Mouse (Mus musculus) heart, adult 2 months (tissue): ENCODE measurements around the gene Ccnt2. TPM values are rescaled to one million over a fixed set of nuclear protein-coding genes. Genes with fewer than 3 reads are reported as not detected.

Source experiments
- DNase-seq, 2 experiments: peaks; one replicate each; pipeline ENCODE4 v3.0.0; 2021
- H3K27ac ChIP-seq: fragments of 200-600 bp; 2 replicates; pipeline ENCODE4 v1.8.1; 2022
- H3K27me3 ChIP-seq: fragments of 200-500 bp; 2 replicates; pipeline ENCODE4 v1.6.1; 2012; ENCODE audit warnings: mild to moderate bottlenecking, low read length, inconsistent platforms, mixed read lengths; ENCODE audit not compliant: control insufficient read depth, insufficient read depth
- H3K36me3 ChIP-seq: fragments of 200-500 bp; 2 replicates; pipeline ENCODE4 v1.6.1; 2012; ENCODE audit warnings: low read length, inconsistent platforms; ENCODE audit not compliant: control insufficient read depth, insufficient read depth
- H3K4me1 ChIP-seq: fragments of 200-500 bp; 2 replicates; pipeline ENCODE4 v1.6.1; 2011; ENCODE audit warnings: low read length; ENCODE audit not compliant: control insufficient read depth, insufficient read depth
- H3K4me3 ChIP-seq: fragments of 200-600 bp; 2 replicates; pipeline ENCODE4 v1.8.1; 2022
- H3K79me2 ChIP-seq: fragments of 200-500 bp; replicated peaks from 2 replicates; pipeline ENCODE4 v1.6.1; 2012; ENCODE audit warnings: mild to moderate bottlenecking, inconsistent platforms, low read length, moderate library complexity, mixed read lengths; ENCODE audit not compliant: control insufficient read depth, insufficient read depth
- H3K9ac ChIP-seq: fragments of 200-500 bp; 2 replicates; pipeline ENCODE4 v1.6.1; 2012; ENCODE audit warnings: low read depth, mild to moderate bottlenecking, control low read depth, inconsistent platforms, low read length, mixed read lengths
- CTCF ChIP-seq: fragments of 200-600 bp; IDR thresholded peaks from 2 replicates; pipeline ENCODE4 v1.8.1; 2022; ENCODE audit warnings: antibody characterized with exemption, mild to moderate bottlenecking, moderate library complexity
- EP300 ChIP-seq: fragments of 200-500 bp; IDR thresholded peaks from 2 replicates; pipeline ENCODE4 v1.6.1; 2011; ENCODE audit warnings: low read depth, low read length, control low read depth; ENCODE audit not compliant: insufficient read depth
- POLR2A ChIP-seq: fragments of 200-500 bp; IDR thresholded peaks from 2 replicates; pipeline ENCODE4 v1.6.1; 2011; ENCODE audit warnings: mild to moderate bottlenecking, low read depth, low read length, control low read depth; ENCODE audit not compliant: insufficient read depth
- WGBS: fragments of 180-500 bp; shearing (Covaris S2); methylation state at CpG from one replicate; pipeline ENCODE4 v1.1.7; 2018; 5-methylcytosine and 5-hydroxymethylcytosine counted together
- intact Hi-C: fragments of 180-260 bp; cut with DNase I; formaldehyde crosslinking; loops from one replicate; pipeline ENCODE4 v1.15.1; 2025
- polyA plus RNA-seq: library from polyadenylated mRNA; depleted of rRNA; stranded (reverse); fragments of >200 nt; gene quantifications from 2 replicates; pipeline ENCODE4 v1.2.3, GENCODE M21; 2012
- total RNA-seq, 2 experiments: library from RNA; stranded (reverse); gene quantifications; 2 replicates each; pipeline ENCODE4 v1.2.3; 2021

Gene Ccnt2
- total and polyA plus RNA-seq, 3 experiments, result 17.2 to 21.6 (median 20.6) TPM

- TF ChIP-seq POLR2A (no peak), CTCF (no peak), EP300 (no peak)
- Histone ChIP-seq H3K27ac (peak overlapping the region; percentile 83), H3K27me3 (no peaks in the 10 kb centered on the region), H3K4me3 (peak overlapping the region; percentile 98), H3K9ac (peak overlapping the region; percentile 73), H3K79me2 (peaks cover 2% of the 10 kb centered on the region; the same call in 1 of the 2 replicates), H3K36me3 (peaks cover 14% of the 10 kb centered on the region), H3K4me1 (peaks cover 3% of the 10 kb centered on the region)
- whole genome bisulfite sequencing, result under 1% methylated on average over 14 of the region's 14 CpGs
- DNase-seq, result no peak
- intact Hi-C loops, result loop anchor here (5.0 to 10.0 kb wide), 3 partner anchors 94 to 568 kb away; partner anchors contain the start of genes Mgat5, R3hdm1, Rab3gap1 and Zranb3
These were observed 664 bp upstream of the Ccnt2 start for GRCm38 (mm10) chr1:127773198-127773802.

- peaks cover 20% of the 10 kb centered on the region for H3K36me3 ChIP-seq
- intact Hi-C loops, result loop anchor here (5.0 to 10.0 kb wide), 3 partner anchors 93 to 570 kb away; partner anchors contain the start of genes Mgat5, R3hdm1, Rab3gap1 and Zranb3
These were observed 527 bp downstream of the Ccnt2 start for GRCm38 (mm10) chr1:127774501-127774880.

GRCm38 (mm10) chr1:127775206-127775720 lies 1.3 kb downstream of the Ccnt2 start:
- TF ChIP-seq POLR2A (no peak), CTCF (no peak), EP300 (no peak)
- H3K27ac ChIP-seq, result peak overlapping the region; percentile 98

More at GRCm38 (mm10) chr1:127774501-127774880, 527 bp downstream of the Ccnt2 start:
- TF ChIP-seq CTCF (no peak), EP300 (no peak), POLR2A (no peak)
- Histone ChIP-seq H3K9ac (peak overlapping the region; percentile 73), H3K27me3 (no peaks in the 10 kb centered on the region), H3K27ac (peak overlapping the region; percentile 98), H3K79me2 (peaks cover 2% of the 10 kb centered on the region; the same call in 1 of the 2 replicates), H3K4me1 (peaks cover 3% of the 10 kb centered on the region), H3K4me3 (peak overlapping the region; percentile 98)
- DNase-seq, result no peak
- WGBS, result 1% methylated on average over 31 of the region's 31 CpGs

GRCm38 (mm10) chr1:127776246-127776645 lies 2.3 kb downstream of the Ccnt2 start:
- no peak overlapping the region for H3K9ac ChIP-seq
- 22% methylated on average over 6 of the region's 6 CpGs for WGBS
- intact Hi-C loops, result loop anchor here (5.0 to 10.0 kb wide), 2 partner anchors 466 to 571 kb away; partner anchors contain the start of genes Mgat5 and Ubxn4
- H3K36me3 ChIP-seq, result peaks cover 34% of the 10 kb centered on the region
- no peaks in the 10 kb centered on the region for H3K27me3 ChIP-seq
- DNase-seq, result no peak
- no peak overlapping the region for H3K27ac ChIP-seq
- TF ChIP-seq CTCF, result no peak
- TF ChIP-seq POLR2A, result no peak
- TF ChIP-seq EP300, result no peak
- H3K79me2 ChIP-seq, result peaks cover 5% of the 10 kb centered on the region; the same call in 1 of the 2 replicates
- no peak overlapping the region for H3K4me3 ChIP-seq
- peaks cover 10% of the 10 kb centered on the region for H3K4me1 ChIP-seq

More at GRCm38 (mm10) chr1:127775206-127775720, 1.3 kb downstream of the Ccnt2 start:
- peak overlapping the region; percentile 33; the same call in 1 of the 2 replicates for H3K9ac ChIP-seq
- intact Hi-C loops, result loop anchor here (5.0 to 10.0 kb wide), 2 partner anchors 467 to 570 kb away; partner anchors contain the start of genes Mgat5 and Ubxn4
- peaks cover 7% of the 10 kb centered on the region for H3K4me1 ChIP-seq
- H3K36me3 ChIP-seq, result peaks cover 27% of the 10 kb centered on the region
- WGBS, result 8% methylated on average over 10 of the region's 10 CpGs
- peaks cover 2% of the 10 kb centered on the region; the same call in 1 of the 2 replicates for H3K79me2 ChIP-seq
- peak overlapping the region; percentile 98 for H3K4me3 ChIP-seq
- no peaks in the 10 kb centered on the region for H3K27me3 ChIP-seq
- no peak for DNase-seq

GRCm38 (mm10) chr1:127778611-127779010 lies 4.6 kb downstream of the Ccnt2 start:
- intact Hi-C loops, result loop anchor here (5.0 to 10.0 kb wide), 2 partner anchors 464 to 574 kb away; partner anchors contain the start of genes Mgat5 and Ubxn4
- peaks cover 17% of the 10 kb centered on the region for H3K4me1 ChIP-seq
- TF ChIP-seq POLR2A (no peak), EP300 (no peak), CTCF (no peak)
- H3K36me3 ChIP-seq, result peaks cover 45% of the 10 kb centered on the region
- peaks cover 11% of the 10 kb centered on the region for H3K79me2 ChIP-seq
- no peak overlapping the region for H3K27ac ChIP-seq
- H3K9ac ChIP-seq, result no peak overlapping the region
- WGBS, result 80% methylated on average over 3 of the region's 3 CpGs
- DNase-seq, result no peak
- H3K27me3 ChIP-seq, result no peaks in the 10 kb centered on the region
- H3K4me3 ChIP-seq, result no peak overlapping the region

- whole genome bisulfite sequencing, result 13% methylated on average over 3 of the region's 3 CpGs
- Histone ChIP-seq H3K4me3 (no peak overlapping the region), H3K79me2 (peaks cover 11% of the 10 kb centered on the region), H3K27ac (no peak overlapping the region), H3K9ac (no peak overlapping the region), H3K36me3 (peaks cover 54% of the 10 kb centered on the region), H3K27me3 (no peaks in the 10 kb centered on the region), H3K4me1 (peaks cover 19% of the 10 kb centered on the region)
- intact Hi-C loops, result no loop called here
- DNase-seq, result no peak
- no peak for TF ChIP-seq EP300
These were observed 6.2 kb downstream of the Ccnt2 start for GRCm38 (mm10) chr1:127780142-127780541.
